Mouse (Mus musculus) hindbrain, embryonic 11.5 days (tissue): ENCODE data around the gene Elf2. TPM values are rescaled to one million over a fixed set of nuclear protein-coding genes. Genes with fewer than 3 reads are reported as not detected.

Source experiments
- ATAC-seq: fragments of 200-750 bp; cut with Nextera tagmentation; 2 replicates; pipeline ENCODE4 v1.8.0; 2017; ENCODE audit warnings: mild to moderate bottlenecking, moderate TSS enrichment, moderate library complexity; ENCODE audit not compliant: low FRiP score
- DNase-seq: peaks from one replicate; pipeline ENCODE4 v3.0.0-alpha.2; 2015; ENCODE audit warnings: low spot score
- H3K27ac ChIP-seq: fragments of 300-500 bp; sonication (generic); 2 replicates; pipeline ENCODE4 v1.5.1; 2014; ENCODE audit warnings: mild to moderate bottlenecking, low read depth, low read length
- H3K27me3 ChIP-seq: fragments of 300-500 bp; sonication (generic); 2 replicates; pipeline ENCODE4 v1.6.1; 2014; ENCODE audit warnings: mild to moderate bottlenecking, low read length, moderate library complexity, mixed read lengths; ENCODE audit not compliant: control insufficient read depth, insufficient read depth
- H3K36me3 ChIP-seq: fragments of 300-500 bp; sonication (generic); 2 replicates; pipeline ENCODE4 v1.6.1; 2014; ENCODE audit warnings: mild to moderate bottlenecking, low read length, moderate library complexity, mixed read lengths; ENCODE audit not compliant: control insufficient read depth, insufficient read depth
- H3K4me1 ChIP-seq: fragments of 300-500 bp; sonication (generic); replicated peaks from 2 replicates; pipeline ENCODE4 v1.6.1; 2014; ENCODE audit warnings: low read length, mixed read lengths; ENCODE audit not compliant: control insufficient read depth, insufficient read depth
- H3K4me2 ChIP-seq: fragments of 300-500 bp; sonication (generic); replicated peaks from 2 replicates; pipeline ENCODE4 v1.6.1; 2014; ENCODE audit warnings: mild to moderate bottlenecking, low read depth, low read length
- H3K4me3 ChIP-seq: fragments of 300-500 bp; sonication (generic); 2 replicates; pipeline ENCODE4 v1.5.1; 2014; ENCODE audit warnings: low read depth, low read length
- H3K9ac ChIP-seq: fragments of 300-500 bp; sonication (generic); 2 replicates; pipeline ENCODE4 v1.6.1; 2014; ENCODE audit warnings: low read depth, low read length
- H3K9me3 ChIP-seq: fragments of 300-500 bp; sonication (generic); 2 replicates; pipeline ENCODE4 v1.6.1; 2016; ENCODE audit warnings: low read length; ENCODE audit not compliant: control insufficient read depth
- WGBS: fragments of 180-500 bp; shearing (Covaris S2); extraction: QIAGEN DNeasy Blood & Tissue Kit; methylation state at CpG from one replicate; pipeline ENCODE4 v1.1.7; 2014; 5-methylcytosine and 5-hydroxymethylcytosine counted together
- polyA plus RNA-seq: library from polyadenylated mRNA; unstranded; fragments of >200 nt; fragmentation: Nextera tagmentation; extraction: Ambion mirVana; gene quantifications from 2 replicates; pipeline ENCODE4 v1.2.1, GENCODE M21; 2014

Elf2 gene
- polyA plus RNA-seq, 1 experiment from 2014 or later, result 45.4 TPM

DNA sequence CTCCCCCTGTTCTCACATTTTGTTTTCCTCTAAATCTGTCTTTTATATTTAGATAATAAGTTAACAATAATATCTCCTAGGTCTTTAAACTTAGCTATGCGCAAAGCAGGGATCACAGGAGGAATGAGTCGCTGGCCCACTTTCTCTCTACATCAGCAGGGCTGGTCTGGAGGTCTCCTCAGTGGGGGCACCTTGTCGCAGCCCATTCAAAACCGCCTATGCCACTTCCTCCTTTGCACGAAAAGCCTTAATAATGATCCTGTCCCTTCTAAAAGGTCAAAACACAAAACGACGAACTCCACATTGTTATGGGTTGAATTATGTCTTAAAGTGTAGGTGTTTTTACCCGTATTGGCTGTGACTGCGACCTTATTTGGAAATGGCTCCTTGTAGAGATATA, 28.8 kb downstream of the Elf2 start:
- no peak for DNase-seq
- H3K4me3 ChIP-seq, result no peak overlapping the region
- ATAC-seq, result no peak
- H3K9me3 ChIP-seq, result no peaks in the 10 kb centered on the region
- no peaks in the 10 kb centered on the region for H3K4me1 ChIP-seq
- H3K36me3 ChIP-seq, result no peaks in the 10 kb centered on the region
- no peak overlapping the region for H3K27ac ChIP-seq
- H3K27me3 ChIP-seq, result no peaks in the 10 kb centered on the region
- H3K4me2 ChIP-seq, result no peak overlapping the region
- WGBS, result 47% methylated on average over 9 of the region's 9 CpGs
- H3K9ac ChIP-seq, result no peak overlapping the region

GRCm38 (mm10) chr3:51310098-51310497, 30.4 kb downstream of the Elf2 start:
- no peak for DNase-seq
- H3K4me3 ChIP-seq, result no peak overlapping the region
- no peaks in the 10 kb centered on the region for H3K9me3 ChIP-seq
- no peak overlapping the region for H3K27ac ChIP-seq
- WGBS, result 40% methylated on average over 7 of the region's 7 CpGs
- no peak overlapping the region for H3K4me2 ChIP-seq
- H3K9ac ChIP-seq, result no peak overlapping the region
- H3K4me1 ChIP-seq, result no peaks in the 10 kb centered on the region
- ATAC-seq, result no peak
- no peaks in the 10 kb centered on the region for H3K36me3 ChIP-seq
- H3K27me3 ChIP-seq, result no peaks in the 10 kb centered on the region

GRCm38 (mm10) chr3:51306621-51307020, 33.8 kb downstream of the Elf2 start:
- Histone ChIP-seq H3K27ac (no peak overlapping the region), H3K4me1 (no peaks in the 10 kb centered on the region), H3K4me3 (no peak overlapping the region), H3K9ac (no peak overlapping the region), H3K36me3 (no peaks in the 10 kb centered on the region), H3K9me3 (no peaks in the 10 kb centered on the region), H3K4me2 (no peak overlapping the region), H3K27me3 (no peaks in the 10 kb centered on the region)
- ATAC-seq (no peak), DNase-seq (no peak)
- WGBS, result 87% methylated on average over 2 of the region's 2 CpGs

DNA sequence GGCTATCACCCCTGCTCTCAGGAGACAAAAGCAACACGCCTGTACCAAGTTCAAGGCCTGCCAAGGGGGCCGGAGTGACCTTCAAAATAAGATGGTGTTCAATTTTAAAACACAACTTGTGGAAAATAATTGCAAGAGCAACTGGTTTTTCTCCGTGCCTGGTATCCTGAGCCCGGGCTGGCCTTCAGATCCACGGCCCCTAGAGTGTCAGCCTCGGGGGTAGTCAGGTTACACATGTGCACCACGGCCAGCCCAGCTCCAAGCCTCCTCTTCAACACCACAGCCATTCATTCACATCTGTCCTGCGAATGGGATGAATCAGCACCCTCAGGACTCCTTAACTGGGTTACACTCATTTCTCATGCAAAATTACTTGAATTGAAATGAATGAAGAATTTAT, 34.5 kb downstream of the Elf2 start:
- no peaks in the 10 kb centered on the region for H3K27me3 ChIP-seq
- ATAC-seq, result no peak
- 85% methylated on average over 8 of the region's 8 CpGs for WGBS

GRCm38 (mm10) chr3:51302971-51303476, 37.4 kb downstream of the Elf2 start:
- WGBS, result 94% methylated on average over 3 of the region's 3 CpGs
- no peaks in the 10 kb centered on the region for H3K36me3 ChIP-seq
- DNase-seq (no peak), ATAC-seq (no peak)
- H3K27me3 ChIP-seq, result no peaks in the 10 kb centered on the region
- H3K4me2 ChIP-seq, result no peak overlapping the region
- H3K9ac ChIP-seq, result no peak overlapping the region
- H3K4me1 ChIP-seq, result no peaks in the 10 kb centered on the region
- no peak overlapping the region for H3K4me3 ChIP-seq
- no peak overlapping the region for H3K27ac ChIP-seq
- H3K9me3 ChIP-seq, result no peaks in the 10 kb centered on the region

More for the DNA sequence above, 34.5 kb downstream of the Elf2 start:
- Histone ChIP-seq H3K4me2 (no peak overlapping the region), H3K9me3 (no peaks in the 10 kb centered on the region), H3K27ac (no peak overlapping the region), H3K36me3 (no peaks in the 10 kb centered on the region), H3K4me3 (no peak overlapping the region), H3K4me1 (no peaks in the 10 kb centered on the region), H3K9ac (no peak overlapping the region)
- DNase-seq, result no peak

DNA sequence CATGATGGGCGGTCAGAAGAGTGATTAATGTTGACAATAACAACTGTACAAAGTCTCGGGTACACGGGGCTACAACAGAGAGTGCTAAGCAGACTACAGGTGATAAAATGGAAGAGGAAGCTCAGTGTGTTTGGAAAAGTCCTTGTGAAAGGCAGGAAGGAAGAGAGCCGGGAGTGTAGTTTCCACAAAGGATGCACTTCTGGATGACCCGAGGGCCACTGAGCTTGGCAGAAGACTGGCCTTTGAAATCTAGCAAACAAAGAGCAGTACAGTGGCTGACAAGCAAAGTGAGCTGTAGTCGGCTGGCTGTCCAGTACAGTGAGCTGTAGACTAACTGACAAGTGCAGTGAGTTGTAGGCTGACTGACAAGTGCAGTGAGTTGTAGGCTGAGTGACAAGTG, 38.9 kb downstream of the Elf2 start:
- 88% methylated on average over 6 of the region's 6 CpGs for WGBS
- Histone ChIP-seq H3K4me2 (no peak overlapping the region), H3K4me3 (no peak overlapping the region), H3K9ac (no peak overlapping the region), H3K36me3 (no peaks in the 10 kb centered on the region), H3K27ac (no peak overlapping the region), H3K9me3 (no peaks in the 10 kb centered on the region), H3K27me3 (no peaks in the 10 kb centered on the region), H3K4me1 (no peaks in the 10 kb centered on the region)
- DNase-seq, result no peak
- ATAC-seq, result no peak

DNA sequence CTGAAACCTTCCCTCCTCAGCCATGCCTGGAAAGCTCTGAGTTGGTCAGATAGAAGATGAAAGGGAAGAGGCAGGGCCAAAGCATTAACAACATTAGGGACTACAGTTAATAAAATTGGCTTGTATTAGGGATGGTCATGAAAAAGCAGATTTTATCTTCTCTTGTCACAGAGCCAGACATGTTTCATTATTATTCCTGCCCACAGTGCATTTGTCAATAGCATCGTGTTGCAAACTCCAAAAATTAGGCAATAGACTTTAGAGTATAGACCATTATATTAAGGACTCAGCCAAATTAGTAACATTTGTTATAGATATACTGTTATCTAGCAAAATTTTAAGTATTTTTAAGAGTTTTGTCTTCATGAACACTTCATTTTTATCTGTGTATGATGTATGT, 43.7 kb downstream of the Elf2 start:
- H3K36me3 ChIP-seq, result no peaks in the 10 kb centered on the region
- H3K4me3 ChIP-seq, result no peak overlapping the region
- ATAC-seq, result no peak
- no peak for DNase-seq
- H3K9me3 ChIP-seq, result no peaks in the 10 kb centered on the region
- no peaks in the 10 kb centered on the region for H3K27me3 ChIP-seq
- no peak overlapping the region for H3K4me2 ChIP-seq
- H3K4me1 ChIP-seq, result no peaks in the 10 kb centered on the region
- WGBS, result 76% methylated on average over 1 of the region's 1 CpGs
- H3K27ac ChIP-seq, result no peak overlapping the region
- no peak overlapping the region for H3K9ac ChIP-seq

DNA sequence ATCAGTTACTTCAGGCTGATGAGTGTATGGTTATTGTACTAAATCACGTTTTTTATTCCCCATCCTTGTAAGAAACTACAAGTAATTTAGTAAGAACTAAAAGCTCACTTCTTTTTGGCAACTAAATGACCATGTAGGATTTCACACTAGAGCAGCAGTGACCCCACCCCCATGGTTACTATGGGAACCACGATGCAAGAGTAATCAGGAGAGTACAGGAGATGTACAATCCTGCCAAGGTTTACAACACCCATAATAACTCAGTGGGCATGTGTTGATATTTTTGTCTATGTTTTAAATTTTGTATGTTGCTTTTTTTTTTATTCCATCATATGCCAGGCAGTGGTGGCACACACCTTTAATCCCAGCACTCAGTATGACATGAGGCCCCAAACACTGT, 45.2 kb downstream of the Elf2 start:
- DNase-seq (no peak), ATAC-seq (no peak)
- H3K36me3 ChIP-seq, result no peaks in the 10 kb centered on the region
- no peak overlapping the region for H3K4me2 ChIP-seq
- H3K27ac ChIP-seq, result no peak overlapping the region
- 70% methylated on average over 2 of the region's 2 CpGs for WGBS
- H3K4me3 ChIP-seq, result no peak overlapping the region
- no peaks in the 10 kb centered on the region for H3K9me3 ChIP-seq
- no peaks in the 10 kb centered on the region for H3K4me1 ChIP-seq
- no peaks in the 10 kb centered on the region for H3K27me3 ChIP-seq
- no peak overlapping the region for H3K9ac ChIP-seq

- 54% methylated on average over 2 of the region's 2 CpGs for WGBS
- Histone ChIP-seq H3K9me3 (no peaks in the 10 kb centered on the region), H3K4me1 (no peaks in the 10 kb centered on the region), H3K27ac (no peak overlapping the region), H3K27me3 (no peaks in the 10 kb centered on the region), H3K36me3 (no peaks in the 10 kb centered on the region), H3K4me2 (no peak overlapping the region), H3K4me3 (no peak overlapping the region), H3K9ac (no peak overlapping the region)
- ATAC-seq (no peak), DNase-seq (no peak)
These were observed 46.2 kb downstream of the Elf2 start for GRCm38 (mm10) chr3:51294251-51294650.
